Mouse (Mus musculus) hindbrain, postnatal 0 days (tissue): ENCODE data around the gene Cbwd1. TPM values are rescaled to one million over a fixed set of nuclear protein-coding genes. Genes with fewer than 3 reads are reported as not detected.

ENCODE experiments used
- ATAC-seq: fragments of 200-750 bp; cut with Nextera tagmentation; 2 replicates; pipeline ENCODE4 v1.8.0; 2017; ENCODE audit warnings: mild to moderate bottlenecking, moderate TSS enrichment, moderate library complexity
- DNase-seq: peaks from one replicate; pipeline ENCODE4 v3.0.0-alpha.2; 2015; ENCODE audit warnings: low spot score
- H3K27ac ChIP-seq: fragments of 300-500 bp; sonication (generic); 2 replicates; pipeline ENCODE4 v1.5.1; 2014; ENCODE audit warnings: mild to moderate bottlenecking
- H3K27me3 ChIP-seq: fragments of 300-500 bp; sonication (generic); 2 replicates; pipeline ENCODE4 v1.6.1; 2014; ENCODE audit warnings: low read length, mixed read lengths; ENCODE audit not compliant: insufficient read depth
- H3K36me3 ChIP-seq: fragments of 300-500 bp; sonication (generic); 2 replicates; pipeline ENCODE4 v1.6.1; 2014; ENCODE audit warnings: low read length, mixed read lengths; ENCODE audit not compliant: insufficient read depth
- H3K4me1 ChIP-seq: fragments of 300-500 bp; sonication (generic); 2 replicates; pipeline ENCODE4 v1.6.1; 2014; ENCODE audit warnings: antibody characterized with exemption, low read length, mixed read lengths; ENCODE audit not compliant: insufficient read depth
- H3K4me2 ChIP-seq: fragments of 300-500 bp; sonication (generic); 2 replicates; pipeline ENCODE4 v1.6.1; 2014; ENCODE audit warnings: low read depth, mild to moderate bottlenecking, low read length, moderate library complexity, mixed read lengths
- H3K4me3 ChIP-seq: fragments of 300-500 bp; sonication (generic); 2 replicates; pipeline ENCODE4 v1.5.1; 2014; ENCODE audit warnings: low read length
- H3K9ac ChIP-seq: fragments of 300-500 bp; sonication (generic); replicated peaks from 2 replicates; pipeline ENCODE4 v1.6.1; 2014; ENCODE audit warnings: mild to moderate bottlenecking, low read length, moderate library complexity, mixed read lengths
- H3K9me3 ChIP-seq: fragments of 300-500 bp; sonication (generic); 2 replicates; pipeline ENCODE4 v1.6.1; 2016; ENCODE audit warnings: low read length, mixed read lengths
- CTCF ChIP-seq: IDR thresholded peaks from 2 replicates; pipeline ENCODE4 v1.5.1; 2016; ENCODE audit warnings: antibody characterized with exemption, control low read depth, low read depth
- WGBS: fragments of 180-500 bp; shearing (Covaris S2); extraction: QIAGEN DNeasy Blood & Tissue Kit; methylation state at CpG from one replicate; pipeline ENCODE4 v1.1.7; 2014; 5-methylcytosine and 5-hydroxymethylcytosine counted together
- polyA plus RNA-seq: library from polyadenylated mRNA; unstranded; fragments of >200 nt; fragmentation: Nextera tagmentation; extraction: Ambion mirVana; gene quantifications from 2 replicates; pipeline ENCODE4 v1.2.1, GENCODE M21; 2015
- total RNA-seq: library from RNA; depleted of rRNA; stranded (reverse); fragments of >200 nt; gene quantifications from 2 replicates; pipeline ENCODE4 v1.2.3, GENCODE M21; 2014

Gene Cbwd1
- total and polyA plus RNA-seq, 2 experiments from 2014 or later = 8.3 to 12.8 TPM

- DNase-seq = peak; percentile 86
- Histone ChIP-seq H3K27ac (no peak overlapping the region), H3K4me2 (no peak overlapping the region), H3K27me3 (no peaks in the 10 kb centered on the region), H3K4me1 (0 out of 2 replicates have a peak, but pooled peaks cover 4% of the 10 kb centered on the region), H3K4me3 (no peak overlapping the region), H3K9me3 (no peaks in the 10 kb centered on the region), H3K9ac (no peak overlapping the region), H3K36me3 (0 out of 2 replicates have a peak, but pooled peaks cover 7% of the 10 kb centered on the region)
- 38% methylated on average over 3 of the region's 3 CpGs for WGBS
- ATAC-seq = no peak
- peak; percentile 71 for TF ChIP-seq CTCF
Observed at GRCm38 (mm10) chr19:24958531-24958930, 2.9 kb downstream of the Cbwd1 start.

GRCm38 (mm10) chr19:24945521-24946262 is 15.7 kb downstream of the Cbwd1 start:
- Histone ChIP-seq H3K9ac (no peak overlapping the region), H3K4me2 (no peak overlapping the region), H3K4me1 (no peaks in the 10 kb centered on the region), H3K9me3 (no peaks in the 10 kb centered on the region), H3K27ac (no peak overlapping the region), H3K4me3 (no peak overlapping the region), H3K27me3 (no peaks in the 10 kb centered on the region), H3K36me3 (no peaks in the 10 kb centered on the region)
- ATAC-seq = no peak
- DNase-seq = no peak
- no peak for TF ChIP-seq CTCF

DNA sequence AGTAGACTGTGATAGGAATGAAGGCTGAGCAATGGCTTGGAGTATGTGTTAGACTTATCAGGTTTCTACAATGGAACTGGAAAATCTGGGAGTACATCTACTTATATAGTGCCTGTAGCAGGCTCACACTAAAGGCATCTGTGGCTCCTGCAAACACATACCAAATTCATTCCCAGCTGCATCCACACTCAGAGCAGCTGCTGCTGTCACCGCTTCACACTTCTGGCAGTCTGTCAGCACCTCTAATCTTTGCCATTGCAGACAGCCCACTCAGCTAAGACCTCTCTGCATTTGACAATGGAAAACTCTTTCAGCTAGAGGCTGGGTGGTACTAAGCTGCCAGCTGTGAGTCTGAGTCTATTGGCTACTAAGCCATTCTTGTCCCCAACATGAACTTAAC is 24.3 kb downstream of the Cbwd1 start:
- no peak overlapping the region for H3K27ac ChIP-seq
- H3K4me1 ChIP-seq = no peaks in the 10 kb centered on the region
- no peak for TF ChIP-seq CTCF
- no peaks in the 10 kb centered on the region for H3K27me3 ChIP-seq
- no peak overlapping the region for H3K9ac ChIP-seq
- H3K4me3 ChIP-seq = no peak overlapping the region
- WGBS = 52% methylated on average over 1 of the region's 1 CpGs
- no peak overlapping the region for H3K4me2 ChIP-seq
- no peak for ATAC-seq
- DNase-seq = no peak
- no peaks in the 10 kb centered on the region for H3K9me3 ChIP-seq
- no peaks in the 10 kb centered on the region for H3K36me3 ChIP-seq

- DNase-seq = no peak
- Histone ChIP-seq H3K36me3 (no peaks in the 10 kb centered on the region), H3K9me3 (no peaks in the 10 kb centered on the region), H3K4me1 (no peaks in the 10 kb centered on the region), H3K27me3 (no peaks in the 10 kb centered on the region), H3K27ac (no peak overlapping the region), H3K4me3 (no peak overlapping the region), H3K4me2 (no peak overlapping the region), H3K9ac (no peak overlapping the region)
- WGBS = 17% methylated on average over 1 of the region's 1 CpGs
- no peak for ATAC-seq
- TF ChIP-seq CTCF = no peak
Observed at GRCm38 (mm10) chr19:24929041-24929440, 32.4 kb downstream of the Cbwd1 start.

DNA sequence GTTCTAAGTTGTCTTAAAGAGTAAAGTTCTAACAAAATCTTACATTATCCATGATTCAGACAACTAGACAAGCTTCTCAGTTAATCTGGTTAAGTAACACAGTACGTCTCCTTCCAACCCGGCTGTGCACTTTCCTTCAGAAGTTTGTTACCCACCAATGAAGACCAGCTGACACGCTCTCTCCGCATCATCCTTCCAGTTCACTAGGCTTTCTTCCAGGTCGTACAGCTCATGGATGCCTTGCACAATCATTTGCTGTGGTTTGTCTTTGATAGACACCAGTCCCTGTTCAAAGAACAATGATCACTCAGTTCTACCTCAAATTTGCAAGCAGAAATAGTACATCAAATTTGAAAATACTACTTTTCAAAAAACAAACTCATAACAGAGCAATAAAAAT is 40.5 kb downstream of the Cbwd1 start:
- Histone ChIP-seq H3K27me3 (no peaks in the 10 kb centered on the region), H3K4me2 (no peak overlapping the region), H3K9ac (no peak overlapping the region), H3K9me3 (no peaks in the 10 kb centered on the region), H3K27ac (no peak overlapping the region), H3K4me3 (no peak overlapping the region), H3K36me3 (0 out of 2 replicates have a peak, but pooled peaks cover 5% of the 10 kb centered on the region), H3K4me1 (no peaks in the 10 kb centered on the region)
- WGBS = 90% methylated on average over 5 of the region's 5 CpGs
- ATAC-seq = no peak
- no peak for DNase-seq
- no peak for TF ChIP-seq CTCF

- Histone ChIP-seq H3K27me3 (no peaks in the 10 kb centered on the region), H3K4me3 (no peak overlapping the region), H3K4me2 (no peak overlapping the region), H3K27ac (no peak overlapping the region), H3K36me3 (no peaks in the 10 kb centered on the region), H3K9ac (no peak overlapping the region), H3K9me3 (no peaks in the 10 kb centered on the region), H3K4me1 (no peaks in the 10 kb centered on the region)
- DNase-seq = no peak
- TF ChIP-seq CTCF = no peak
- no peak for ATAC-seq
- 92% methylated on average over 3 of the region's 3 CpGs for WGBS
Observed at GRCm38 (mm10) chr19:24908385-24909155, 52.8 kb downstream of the Cbwd1 start.

DNA sequence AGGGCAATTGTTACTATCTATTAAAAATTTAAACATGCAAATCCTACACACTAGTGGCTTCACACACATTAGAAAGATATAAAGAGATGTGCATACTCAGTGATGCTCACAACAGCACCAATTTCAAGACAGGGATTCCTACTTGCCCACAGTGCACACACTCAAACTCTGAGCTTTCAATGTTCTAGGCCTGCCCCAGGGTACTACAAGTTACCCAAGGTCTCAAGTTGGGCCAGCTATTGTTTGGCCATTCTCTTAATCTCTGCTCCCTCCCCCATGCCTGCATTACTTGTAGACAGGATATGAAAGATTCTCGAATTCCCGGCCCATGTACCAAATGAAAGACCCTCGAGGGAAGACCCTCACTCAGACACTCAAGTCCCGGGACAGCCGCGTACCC is 53.8 kb downstream of the Cbwd1 start:
- Histone ChIP-seq H3K27me3 (peaks cover 7% of the 10 kb centered on the region), H3K4me1 (no peaks in the 10 kb centered on the region), H3K9me3 (no peaks in the 10 kb centered on the region), H3K4me2 (no peak overlapping the region), H3K27ac (no peak overlapping the region), H3K4me3 (no peak overlapping the region), H3K36me3 (no peaks in the 10 kb centered on the region), H3K9ac (no peak overlapping the region)
- TF ChIP-seq CTCF = no peak
- no peak for DNase-seq
- no peak for ATAC-seq
- 92% methylated on average over 4 of the region's 6 CpGs for WGBS
